Mouse (Mus musculus): ENCODE measurements around the gene Dync1i2.

GRCm38 (mm10) chr2:71198907-71199306, 12.6 kb upstream of the Dync1i2 start:
- TF ChIP-seq CTCF (IDR thresholded peaks at IDR 0.05; ENCODE audit: control insufficient read depth, insufficient read depth, insufficient read length) = no peak
- TF ChIP-seq CEBPB (IDR thresholded peaks at IDR 0.05; ENCODE audit: low read depth) = no peak
- TF ChIP-seq USF1 (IDR thresholded peaks at IDR 0.05; ENCODE audit: low read depth) = no peak
- TF ChIP-seq MYOD1 (IDR thresholded peaks at IDR 0.05; ENCODE audit: control insufficient read depth, insufficient read length, low read depth) = no peak
